Mouse (Mus musculus): Measurements from ENCODE around the gene Zfp658. TPM values are rescaled to one million over a fixed set of nuclear protein-coding genes. Genes with fewer than 3 reads are reported as not detected.
A peak's percentile ranks its signal among the peaks of the same experiment; 100 is the strongest.

Zfp658 gene
- total RNA-seq, 2 experiments from 2014 or later = 5.1 to 5.8 TPM

DNA sequence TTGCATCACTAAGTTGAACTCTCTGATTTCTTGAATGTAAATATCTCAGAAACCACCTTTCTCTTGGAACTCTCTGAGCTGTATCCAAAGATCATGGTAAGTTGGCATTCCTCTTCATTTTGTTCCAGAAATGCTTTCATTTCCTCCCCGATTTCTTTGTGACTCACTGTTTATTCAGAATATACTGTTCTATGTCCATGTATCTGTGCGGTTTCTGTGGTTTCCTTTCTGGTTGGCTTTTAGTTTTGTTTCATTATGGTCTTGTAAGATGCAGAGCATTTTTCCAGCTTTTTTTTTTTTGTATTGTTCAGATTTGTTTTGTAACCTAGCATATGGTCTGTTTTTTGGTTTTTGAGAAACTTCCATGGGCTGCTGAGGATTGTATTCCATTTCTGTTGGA lies 9.2 kb downstream of the Zfp658 start:
- no peak for DNase-seq (ENCODE audit: extremely low spot score in 1 of 2, low spot score in 2 of 2)
- intact Hi-C loops (cut with DNase I) = no loop called here

- intact Hi-C loops (cut with DNase I) = no loop called here
- DNase-seq (ENCODE audit: extremely low spot score in 1 of 2, low spot score in 2 of 2) = peak; percentile 94 to 95
These were observed 17.6 kb downstream of the Zfp658 start, which contains the start of gene Zfp719 for GRCm38 (mm10) chr7:43579440-43580171. Gene Zfp719, plus strand, starts transcription at chr7:43579610.

GRCm38 (mm10) chr7:43580526-43580925 lies 18.5 kb downstream of the Zfp658 start:
- intact Hi-C loops (cut with DNase I) = no loop called here
- DNase-seq (ENCODE audit: extremely low spot score in 1 of 2, low spot score in 2 of 2) = peak in 1 of 2 experiments; percentile 44

- intact Hi-C loops (cut with DNase I) = no loop called here
- DNase-seq (ENCODE audit: extremely low spot score in 1 of 2, low spot score in 2 of 2) = no peak
These were observed 22.7 kb downstream of the Zfp658 start for GRCm38 (mm10) chr7:43584790-43585189.

DNA sequence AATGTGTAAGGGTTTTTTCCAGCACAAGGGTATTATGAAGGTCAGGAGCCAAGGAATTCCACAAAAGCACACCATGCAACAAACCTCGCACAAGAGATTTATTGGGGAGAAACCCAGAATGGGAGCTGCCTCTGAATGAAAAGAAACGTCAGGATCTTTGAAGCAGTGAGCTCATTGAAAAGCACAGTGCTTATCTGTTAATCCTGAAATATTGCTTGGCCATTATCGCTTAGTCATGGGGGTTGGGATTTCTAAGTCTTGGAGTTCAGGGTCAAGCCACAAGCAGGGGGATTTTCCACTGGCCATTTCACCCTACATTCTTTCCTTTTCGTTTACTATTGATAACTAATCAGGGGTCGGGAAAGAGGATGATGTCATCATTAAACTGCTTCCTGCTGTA lies 39.8 kb downstream of the Zfp658 start:
- no peak for DNase-seq (ENCODE audit: extremely low spot score in 1 of 2, low spot score in 2 of 2)
- intact Hi-C loops (cut with DNase I) = no loop called here

DNA sequence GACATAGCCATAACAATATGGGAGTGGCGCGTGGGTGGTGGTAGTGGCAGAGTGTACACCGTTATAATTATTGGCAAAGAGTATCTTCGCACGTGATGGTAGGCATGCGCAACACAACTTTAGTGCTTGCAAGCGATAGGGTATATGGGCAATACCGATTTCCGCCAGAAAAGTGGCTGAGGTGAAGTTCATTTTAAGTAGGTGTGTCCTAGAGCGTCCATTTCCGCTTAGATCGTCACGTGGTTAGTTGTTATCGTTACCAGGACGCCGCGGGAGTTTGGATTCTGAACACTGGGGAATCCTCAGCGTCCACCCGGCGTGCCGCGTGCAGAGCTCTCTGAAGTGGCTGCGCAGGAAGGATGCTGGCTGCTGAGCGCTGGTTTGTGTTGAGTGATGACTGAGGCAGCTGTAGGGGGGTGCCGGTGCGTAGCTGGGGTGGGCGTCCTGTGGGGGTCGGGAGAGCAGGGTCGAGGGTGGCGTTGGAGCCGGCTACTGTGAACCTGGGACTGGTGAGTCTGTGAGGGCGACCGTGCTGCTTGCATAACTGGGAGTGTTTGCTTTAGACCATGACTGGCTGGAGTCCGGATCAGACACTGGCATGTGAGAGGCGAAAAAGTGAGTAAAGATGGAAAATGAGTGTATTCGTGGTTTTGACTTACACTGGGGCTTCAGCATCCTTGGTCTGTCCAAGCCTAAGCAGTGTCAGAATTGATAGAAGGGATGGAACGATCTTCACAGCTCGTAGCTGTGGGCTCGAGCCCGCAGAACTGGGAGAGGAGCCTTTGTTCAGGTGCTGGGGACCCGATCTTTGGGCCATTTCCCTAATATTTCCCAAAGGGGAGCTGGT lies 45.1 kb downstream of the Zfp658 start, which contains the start of gene Zfp819:
Gene Zfp819 (plus strand): TSS at position 274 of the 847 bp plus-strand sequence.
- peak; percentile 76 to 83 for DNase-seq (ENCODE audit: extremely low spot score in 1 of 2, low spot score in 2 of 2)
- intact Hi-C loops (cut with DNase I) = no loop called here

GRCm38 (mm10) chr7:43607743-43608287 lies 45.8 kb downstream of the Zfp658 start:
- DNase-seq (ENCODE audit: extremely low spot score in 1 of 2, low spot score in 2 of 2) = no peak
- intact Hi-C loops (cut with DNase I) = no loop called here

DNA sequence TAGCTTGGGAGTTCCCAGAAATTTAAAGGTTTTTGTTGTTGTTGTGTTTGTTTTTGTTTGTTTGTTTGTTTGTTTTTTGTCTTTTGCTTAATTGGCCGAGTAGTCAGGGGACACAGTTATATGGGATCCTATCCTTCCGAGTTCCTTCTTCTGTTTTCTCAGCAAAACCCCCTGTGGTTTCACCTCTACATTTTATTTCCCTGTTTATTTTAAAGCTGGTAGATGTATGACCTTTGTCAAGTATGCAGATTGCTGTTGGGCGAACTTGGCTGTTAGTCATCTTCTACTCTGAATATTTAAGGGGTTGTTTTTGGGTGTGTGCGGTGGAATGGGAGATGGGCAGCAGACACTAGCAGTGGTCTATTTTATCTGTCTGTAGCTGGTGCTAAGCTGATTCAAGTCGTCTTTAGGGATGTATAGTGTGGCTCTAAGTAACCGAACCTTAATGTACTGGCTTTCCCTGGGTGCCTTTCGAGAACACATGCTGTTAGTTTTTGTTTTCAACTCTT lies 46.3 kb downstream of the Zfp658 start:
- intact Hi-C loops (cut with DNase I) = no loop called here
- no peak for DNase-seq (ENCODE audit: extremely low spot score in 1 of 2, low spot score in 2 of 2)

DNA sequence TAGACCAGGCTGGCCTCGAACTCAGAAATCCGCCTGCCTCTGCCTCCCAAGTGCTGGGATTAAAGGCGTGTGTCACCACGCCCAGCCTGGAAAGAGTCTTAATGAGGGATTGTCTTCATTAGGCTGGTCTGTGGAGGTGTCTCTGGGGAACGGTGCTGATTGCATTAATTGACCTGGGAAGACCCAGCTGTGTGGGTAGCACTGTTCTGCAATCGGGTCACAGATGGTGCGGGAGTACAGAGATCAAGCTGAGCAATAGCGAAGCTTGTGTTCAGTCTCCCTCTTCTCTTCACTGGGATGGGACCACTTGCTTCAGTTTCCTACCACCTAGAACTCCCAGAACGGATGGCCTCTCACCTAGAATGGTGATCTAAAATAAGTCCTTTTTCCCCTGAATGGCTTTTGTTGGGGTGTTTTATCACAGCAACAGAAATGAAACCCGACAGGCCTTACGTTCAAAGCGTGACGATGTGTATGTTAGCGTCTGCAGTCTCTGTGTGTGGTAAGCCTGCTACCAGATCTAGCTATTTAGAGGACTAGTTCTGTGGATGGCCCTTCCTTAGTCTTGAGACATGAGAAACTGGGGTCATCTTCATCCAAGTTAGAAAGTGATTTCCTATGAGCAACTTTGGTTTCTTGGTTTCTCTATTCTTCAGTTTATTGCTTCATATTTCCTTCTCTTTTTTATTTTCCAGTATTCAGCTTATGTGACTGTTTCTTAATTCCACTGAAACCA lies 51.9 kb downstream of the Zfp658 start:
- no peak for DNase-seq (ENCODE audit: extremely low spot score in 1 of 2, low spot score in 2 of 2)
- intact Hi-C loops (cut with DNase I) = no loop called here

GRCm38 (mm10) chr7:43622927-43623326 lies 60.9 kb downstream of the Zfp658 start:
- intact Hi-C loops (cut with DNase I) = no loop called here
- no peak for DNase-seq (ENCODE audit: extremely low spot score in 1 of 2, low spot score in 2 of 2)

GRCm38 (mm10) chr7:43623819-43624218 lies 61.8 kb downstream of the Zfp658 start:
- DNase-seq (ENCODE audit: extremely low spot score in 1 of 2, low spot score in 2 of 2) = no peak
- intact Hi-C loops (cut with DNase I) = no loop called here

Other genes with a start within 250 kb of the Zfp658 start
- gene Zfp715, start 249.0 kb upstream of the Zfp658 start, total RNA-seq (2021) = 10 to 100 TPM; 19.3 to 20.7 TPM
- under 1 TPM; 0.26 to 0.45 TPM for gene Siglecf, start 210.9 kb upstream of the Zfp658 start, total RNA-seq (2021)
- under 1 TPM; 0.09 to 0.14 TPM for gene Siglecg, start 154.1 kb upstream of the Zfp658 start, total RNA-seq (2021)
- not detected for gene Lim2, start 134.6 kb upstream of the Zfp658 start, total RNA-seq (2021)
- not detected for gene Nkg7, start 125.2 kb upstream of the Zfp658 start, total RNA-seq (2021)
- not detected for gene Cldnd2, start 121.5 kb upstream of the Zfp658 start, total RNA-seq (2021)
- gene Etfb, start 118.2 kb upstream of the Zfp658 start, total RNA-seq (2021) = 10 to 100 TPM; 52.2 to 55.8 TPM
- gene Gm45233, start 118.1 kb upstream of the Zfp658 start, total RNA-seq (2021) = 1 to 10 TPM in 1 of 2 experiments, under 1 TPM in 1; 0.79 to 1.4 TPM
- 1 to 10 TPM; 4.4 TPM for gene Vsig10l, start 99.1 kb upstream of the Zfp658 start, total RNA-seq (2021)
- 10 to 100 TPM; 46.4 to 47.7 TPM for gene Iglon5, start 72.2 kb upstream of the Zfp658 start, total RNA-seq (2021)
- gene 4931406B18Rik, start 56.3 kb upstream of the Zfp658 start, total RNA-seq (2021) = not detected
- 1 to 10 TPM; 6.3 to 6.7 TPM for gene Cd33, start 17.8 kb upstream of the Zfp658 start, total RNA-seq (2021)
- 10 to 100 TPM; 17.1 to 26.4 TPM for gene Zfp719, start 17.4 kb downstream of the Zfp658 start, total RNA-seq (2021)
- not detected for gene Zfp819, start 44.9 kb downstream of the Zfp658 start, total RNA-seq (2021)
- under 1 TPM in 1 of 2 experiments, not detected in 1; 0.18 TPM for gene Ceacam18, start 72.5 kb downstream of the Zfp658 start, total RNA-seq (2021)
- 1 to 10 TPM; 1.1 TPM for gene Siglece, start 97.9 kb downstream of the Zfp658 start, total RNA-seq (2021)
- gene Ctu1, start 109.8 kb downstream of the Zfp658 start, total RNA-seq (2021) = 10 to 100 TPM; 12.4 TPM
- not detected for gene Klk14, start 128.2 kb downstream of the Zfp658 start, total RNA-seq (2021)
- gene Klk13, start 150.3 kb downstream of the Zfp658 start, total RNA-seq (2021) = not detected
- gene Klk12, start 206.6 kb downstream of the Zfp658 start, total RNA-seq (2021) = not detected
- gene Klk11, start 212.3 kb downstream of the Zfp658 start, total RNA-seq (2021) = not detected
- gene Klk10, start 218.8 kb downstream of the Zfp658 start, total RNA-seq (2021) = not detected
- not detected for gene Klk9, start 229.6 kb downstream of the Zfp658 start, total RNA-seq (2021)
- 1 to 10 TPM; 6.7 to 6.9 TPM for gene Klk8, start 235.3 kb downstream of the Zfp658 start, total RNA-seq (2021)
- gene Klk7, start 249.0 kb downstream of the Zfp658 start, total RNA-seq (2021) = not detected

Data from left cerebral cortex, postnatal 10 days (tissue).